Comparison of ENCODE assay signal across 8 mouse cellular contexts in genomic region chr4:152095937-152096910, GRCm38 (mm10). TPM values are rescaled to one million over a fixed set of nuclear protein-coding genes. Genes with fewer than 3 reads are reported as not detected.
A peak's percentile ranks its signal among the peaks of the same experiment; 100 is the strongest.
DNase-seq lines count a peak whose midpoint lies in the region; ATAC-seq and TF ChIP-seq lines count a peak whose summit lies in the region.

No protein-coding gene starts in this region.

- H3K4me1 ChIP-seq in hindbrain, embryonic 15.5 days (replicated peaks): 0 out of 2 replicates have a peak, but pooled peaks cover 3% of the 10 kb centered on the region
- no peaks in the 10 kb centered on the region for H3K4me1 ChIP-seq in liver, adult 2 months (ENCODE audit: control insufficient read depth, insufficient read depth, low read length)
- peaks cover 15% of the 10 kb centered on the region for H3K4me1 ChIP-seq in thymus, adult 2 months (replicated peaks; ENCODE audit: control insufficient read depth, insufficient read depth, low read length)

- H3K27me3 ChIP-seq in hindbrain, embryonic 15.5 days: no peaks in the 10 kb centered on the region
- no peaks in the 10 kb centered on the region for H3K27me3 ChIP-seq in liver, adult 2 months (ENCODE audit: control insufficient read depth, insufficient read depth, low read length)
- no peaks in the 10 kb centered on the region for H3K27me3 ChIP-seq in thymus, adult 2 months (ENCODE audit: control insufficient read depth, insufficient read depth, low read length)

- no peak overlapping the region for H3K9ac ChIP-seq in hindbrain, embryonic 15.5 days
- H3K9ac ChIP-seq in liver, adult 2 months (ENCODE audit: low read depth, low read length): peak overlapping the region; percentile 64

- H3K4me2 ChIP-seq in hindbrain, embryonic 15.5 days: no peak overlapping the region

- peak; percentile 74 for DNase-seq in right cerebral cortex, postnatal 14 days
- no peak for DNase-seq in right cerebral cortex, postnatal 36 days (ENCODE audit: low spot score in 2 of 2)
- peak; percentile 56 for DNase-seq in cerebellum, adult 9-10 months
- DNase-seq in gastrocnemius, adult 18-20 months (ENCODE audit: low spot score): peak; percentile 78
- DNase-seq in liver, adult 2 months (ENCODE audit: extremely low read depth, low read depth, low spot score): peak; percentile 37
- peak; percentile 45 to 61 for DNase-seq in monocyte, adult 2 months (ENCODE audit: low read depth in 1 of 2, low spot score in 2 of 2)
- DNase-seq in thymus, adult 2 months: peak; percentile 72

- TF ChIP-seq CTCF in liver, adult 2 months (IDR thresholded peaks at IDR 0.05; ENCODE audit: low read depth, low read length): peak; percentile 94
- peak; percentile 89 for TF ChIP-seq CTCF in thymus, adult 2 months (IDR thresholded peaks at IDR 0.05; ENCODE audit: borderline replicate concordance, control insufficient read depth, extremely low read depth, insufficient read depth, low read length, poor library complexity)

- H3K4me3 ChIP-seq in hindbrain, embryonic 15.5 days: peak overlapping the region; percentile 15; the same call in 1 of the 2 replicates
- peak overlapping the region; percentile 63 for H3K4me3 ChIP-seq in liver, adult 2 months (ENCODE audit: insufficient read depth, low read depth, low read length)
- H3K4me3 ChIP-seq in thymus, adult 2 months (ENCODE audit: control insufficient read depth, insufficient read depth, low read length): peak overlapping the region; percentile 28

- no peaks in the 10 kb centered on the region for H3K36me3 ChIP-seq in hindbrain, embryonic 15.5 days
- no peaks in the 10 kb centered on the region for H3K36me3 ChIP-seq in liver, adult 2 months (ENCODE audit: control insufficient read depth, insufficient read depth, low read length)
- no peaks in the 10 kb centered on the region for H3K36me3 ChIP-seq in thymus, adult 2 months (ENCODE audit: control insufficient read depth, insufficient read depth, low read length)

- peak overlapping the region; percentile 40; the same call in 1 of the 2 replicates for H3K27ac ChIP-seq in hindbrain, embryonic 15.5 days (replicated peaks)
- peak overlapping the region; percentile 22 for H3K27ac ChIP-seq in liver, adult 2 months (replicated peaks; ENCODE audit: insufficient read depth, low read depth, low read length)
- no peak overlapping the region for H3K27ac ChIP-seq in thymus, adult 2 months (ENCODE audit: control insufficient read depth, insufficient read depth, low read length)

- TF ChIP-seq POLR2A in liver, adult 2 months (IDR thresholded peaks at IDR 0.05; ENCODE audit: extremely low read depth, insufficient read depth, low read length): no peak
- 0 out of 2 replicates have a peak, but pooled peaks have one; percentile 25 for TF ChIP-seq POLR2A in thymus, adult 2 months (IDR thresholded peaks at IDR 0.05; ENCODE audit: control insufficient read depth, extremely low read depth, insufficient read depth, low read length, poor library complexity)

- H3K9me3 ChIP-seq in hindbrain, embryonic 15.5 days: no peaks in the 10 kb centered on the region

- 22% methylated on average over 27 of the region's 27 CpGs for WGBS in hindbrain, embryonic 15.5 days
- 45% methylated on average over 27 of the region's 27 CpGs for WGBS in liver, adult 2 months
- WGBS in thymus, adult 2 months: 15% methylated on average over 27 of the region's 27 CpGs

- H3K79me2 ChIP-seq in liver, adult 2 months (ENCODE audit: control insufficient read depth, insufficient read depth, low read length): no peaks in the 10 kb centered on the region

- no peak for ATAC-seq in hindbrain, embryonic 15.5 days (ENCODE audit: low FRiP score, low read depth)

RNA-seq across cellular contexts. Expression of gene Tnfrsf25, which starts 19.5 kb away (rescaled TPM):
- 1 to 10 TPM; 1.0 to 1.8 TPM for total RNA-seq in gastrocnemius, adult 18-20 months (2021)
- polyA plus RNA-seq in hindbrain, embryonic 15.5 days (2015; fragmentation: Nextera tagmentation; extraction: Ambion mirVana): 0.97 and 1.8 TPM in 2 replicates
- total RNA-seq in liver, adult 2 months (2014; rRNA removed): 0.13 and 0.28 TPM in 2 replicates
- 0.54 and 0.72 TPM in 2 replicates for polyA plus RNA-seq in liver, adult 2 months (2012; rRNA removed)
- polyA plus RNA-seq in thymus, adult 2 months (2012; rRNA removed): 19.9 and 20.6 TPM in 2 replicates

RNA-seq across cellular contexts. Expression of gene Plekhg5, which starts 23.9 kb away (rescaled TPM):
- total RNA-seq in gastrocnemius, adult 18-20 months (2021): 1 to 10 TPM; 5.0 to 6.5 TPM
- polyA plus RNA-seq in hindbrain, embryonic 15.5 days (2015; fragmentation: Nextera tagmentation; extraction: Ambion mirVana): 11.7 and 13.5 TPM in 2 replicates
- 2.4 and 3.2 TPM in 2 replicates for total RNA-seq in liver, adult 2 months (2014; rRNA removed)
- polyA plus RNA-seq in liver, adult 2 months (2012; rRNA removed): 3.2 and 6.6 TPM in 2 replicates
- 21.5 and 22.0 TPM in 2 replicates for polyA plus RNA-seq in thymus, adult 2 months (2012; rRNA removed)

RNA-seq across cellular contexts. Expression of gene Espn, which starts 55.9 kb away (rescaled TPM):
- total RNA-seq in gastrocnemius, adult 18-20 months (2021): under 1 TPM; 0.36 to 0.59 TPM
- 0.29 and 0.31 TPM in 2 replicates for polyA plus RNA-seq in hindbrain, embryonic 15.5 days (2015; fragmentation: Nextera tagmentation; extraction: Ambion mirVana)
- 0.20 and 0.28 TPM in 2 replicates for total RNA-seq in liver, adult 2 months (2014; rRNA removed)
- 0.47 and 1.4 TPM in 2 replicates for polyA plus RNA-seq in liver, adult 2 months (2012; rRNA removed)
- 5.7 and 6.5 TPM in 2 replicates for polyA plus RNA-seq in thymus, adult 2 months (2012; rRNA removed)

RNA-seq across cellular contexts. Expression of gene Nol9, which starts 57.1 kb away (rescaled TPM):
- total RNA-seq in gastrocnemius, adult 18-20 months (2021): 1 to 10 TPM; 8.7 to 9.5 TPM
- 24.7 and 27.1 TPM in 2 replicates for polyA plus RNA-seq in hindbrain, embryonic 15.5 days (2015; fragmentation: Nextera tagmentation; extraction: Ambion mirVana)
- total RNA-seq in liver, adult 2 months (2014; rRNA removed): 6.1 and 7.7 TPM in 2 replicates
- polyA plus RNA-seq in liver, adult 2 months (2012; rRNA removed): 9.8 and 12.3 TPM in 2 replicates
- 40.5 and 48.6 TPM in 2 replicates for polyA plus RNA-seq in thymus, adult 2 months (2012; rRNA removed)

RNA-seq across cellular contexts. Expression of gene Tas1r1, which starts 57.9 kb away (rescaled TPM):
- total RNA-seq in gastrocnemius, adult 18-20 months (2021): under 1 TPM; 0.52 to 0.91 TPM
- polyA plus RNA-seq in hindbrain, embryonic 15.5 days (2015; fragmentation: Nextera tagmentation; extraction: Ambion mirVana): 1.6 and 1.8 TPM in 2 replicates
- total RNA-seq in liver, adult 2 months (2014; rRNA removed): not detected in 2 replicates
- polyA plus RNA-seq in liver, adult 2 months (2012; rRNA removed): not detected in 2 replicates
- 0.34 and 0.40 TPM in 2 replicates for polyA plus RNA-seq in thymus, adult 2 months (2012; rRNA removed)

Comparison
In these comparisons a context has a peak if more than half of its experiments do, and no peak if none do; other contexts are left out.
1. DNase-seq: peak in right cerebral cortex, postnatal 14 days (single experiment), cerebellum, adult 9-10 months (single experiment), gastrocnemius, adult 18-20 months (single experiment), liver, adult 2 months (single experiment), monocyte, adult 2 months (2 of 2) and thymus, adult 2 months (single experiment); none in right cerebral cortex, postnatal 36 days (0 of 2).
2. Peak in every context shown above with its lines, with median percentiles within 50 percentile points of each other: H3K4me3 ChIP-seq.